Mouse (Mus musculus) limb, embryonic 15.5 days (tissue): ENCODE results near the gene Il27. TPM values are rescaled to one million over a fixed set of nuclear protein-coding genes. Genes with fewer than 3 reads are reported as not detected.

Experiments used
- ATAC-seq: fragments of 200-750 bp; cut with Nextera tagmentation; 2 replicates; pipeline ENCODE4 v1.8.0; 2017; ENCODE audit warnings: low read depth, moderate TSS enrichment; ENCODE audit not compliant: insufficient number of reproducible peaks, low FRiP score, low TSS enrichment
- H3K27ac ChIP-seq: fragments of 300-500 bp; sonication (generic); 2 replicates; pipeline ENCODE4 v1.5.1; 2015; ENCODE audit warnings: moderate library complexity, mild to moderate bottlenecking, inconsistent platforms
- H3K27me3 ChIP-seq: fragments of 300-500 bp; sonication (generic); 2 replicates; pipeline ENCODE4 v1.6.1; 2015; ENCODE audit warnings: inconsistent platforms
- H3K36me3 ChIP-seq: fragments of 300-500 bp; sonication (generic); 2 replicates; pipeline ENCODE4 v1.6.1; 2015; ENCODE audit warnings: inconsistent platforms
- H3K4me1 ChIP-seq: fragments of 300-500 bp; sonication (generic); 2 replicates; pipeline ENCODE4 v1.6.1; 2015; ENCODE audit warnings: inconsistent platforms
- H3K4me2 ChIP-seq: fragments of 300-500 bp; sonication (generic); 2 replicates; pipeline ENCODE4 v1.6.1; 2015; ENCODE audit warnings: mild to moderate bottlenecking, inconsistent platforms
- H3K4me3 ChIP-seq: fragments of 300-500 bp; sonication (generic); 2 replicates; pipeline ENCODE4 v1.5.1; 2015; ENCODE audit warnings: mild to moderate bottlenecking, inconsistent platforms
- H3K9ac ChIP-seq: fragments of 300-500 bp; sonication (generic); 2 replicates; pipeline ENCODE4 v1.6.1; 2015; ENCODE audit warnings: inconsistent platforms
- H3K9me3 ChIP-seq: fragments of 300-500 bp; sonication (generic); 2 replicates; pipeline ENCODE4 v1.6.1; 2016; ENCODE audit warnings: inconsistent platforms
- WGBS: fragments of 180-500 bp; shearing (Covaris S2); methylation state at CpG from one replicate; pipeline ENCODE4 v1.1.7; 2015; 5-methylcytosine and 5-hydroxymethylcytosine counted together
- polyA plus RNA-seq: library from polyadenylated mRNA; unstranded; fragments of >200 nt; fragmentation: Nextera tagmentation; extraction: Ambion mirVana; gene quantifications from 2 replicates; pipeline ENCODE4 v1.2.1, GENCODE M21; 2015

Il27 gene
- polyA plus RNA-seq, 1 experiment from 2014 or later, result not detected

DNA sequence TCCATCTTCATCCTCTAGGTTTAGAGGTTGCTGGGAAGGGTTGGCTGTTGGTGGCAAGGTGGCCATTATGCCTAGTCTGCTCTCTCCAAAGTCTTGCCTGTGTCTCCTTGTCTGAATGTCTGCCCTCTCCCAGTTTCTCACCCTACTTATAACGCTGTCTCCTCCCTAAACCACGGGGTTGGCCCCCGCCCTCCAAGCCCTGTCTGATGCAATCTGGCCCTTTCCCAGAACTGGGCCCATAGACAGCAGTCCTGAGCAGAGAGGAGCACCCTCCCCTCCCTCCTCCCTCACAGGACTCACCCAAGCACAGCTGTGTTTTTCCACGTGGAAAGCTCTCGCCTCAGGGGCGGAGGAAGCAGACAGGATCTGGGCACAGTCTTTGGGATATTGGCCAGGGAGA lies 30.6 kb upstream of the Il27 start:
- peak overlapping the region; percentile 43 for H3K27ac ChIP-seq
- H3K9ac ChIP-seq, result no peak overlapping the region
- WGBS, result 33% methylated on average over 6 of the region's 6 CpGs
- H3K36me3 ChIP-seq, result no peaks in the 10 kb centered on the region
- peaks cover 26% of the 10 kb centered on the region for H3K4me1 ChIP-seq
- no peaks in the 10 kb centered on the region for H3K27me3 ChIP-seq
- peak overlapping the region; percentile 11; the same call in 1 of the 2 replicates for H3K4me3 ChIP-seq
- no peaks in the 10 kb centered on the region for H3K9me3 ChIP-seq
- peak; percentile 79 for ATAC-seq
- H3K4me2 ChIP-seq, result no peak overlapping the region

DNA sequence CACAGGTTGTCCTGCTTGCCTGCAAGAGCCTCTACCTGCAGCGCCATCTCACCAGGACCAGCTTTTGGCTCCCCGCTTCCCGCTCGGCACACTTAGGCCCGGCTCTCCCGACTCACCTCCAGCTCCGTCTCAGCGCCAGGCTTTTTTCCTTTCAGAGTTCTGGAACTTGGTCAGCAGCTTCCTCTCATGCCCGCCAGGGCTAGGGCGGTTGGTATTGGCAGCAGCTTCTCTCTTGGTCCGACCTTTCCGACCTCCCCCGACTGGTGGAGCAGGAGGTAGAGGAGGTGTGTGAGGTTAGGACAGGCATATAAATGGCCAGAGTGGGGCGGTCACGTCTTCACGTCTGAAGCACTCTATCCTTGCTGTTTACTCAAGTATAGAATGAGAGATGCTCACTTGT lies 30.0 kb upstream of the Il27 start:
- peaks cover 26% of the 10 kb centered on the region for H3K4me1 ChIP-seq

DNA sequence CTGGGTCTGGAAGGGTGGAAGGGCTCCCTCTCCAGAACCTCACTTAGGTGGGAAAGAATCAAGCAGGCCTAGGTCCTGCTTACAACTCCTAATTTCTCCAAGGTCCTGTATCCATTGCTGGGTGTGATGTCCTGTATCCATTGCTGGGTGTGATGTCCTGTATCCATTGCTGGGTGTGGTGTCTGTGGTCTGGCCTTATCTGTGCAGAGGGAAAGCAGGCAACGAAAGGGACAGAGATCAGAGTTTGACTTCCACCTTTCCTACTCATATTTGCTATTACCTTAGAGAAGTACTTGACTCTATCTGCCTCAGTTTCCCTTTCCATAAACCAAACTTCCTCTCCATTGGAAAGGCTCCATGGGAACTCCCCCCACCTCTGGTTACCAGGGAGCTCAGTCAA lies 28.6 kb upstream of the Il27 start:
- H3K9me3 ChIP-seq, result no peaks in the 10 kb centered on the region
- H3K27me3 ChIP-seq, result no peaks in the 10 kb centered on the region
- no peak overlapping the region for H3K27ac ChIP-seq
- peaks cover 25% of the 10 kb centered on the region for H3K4me1 ChIP-seq
- H3K36me3 ChIP-seq, result no peaks in the 10 kb centered on the region
- no peak overlapping the region for H3K4me3 ChIP-seq
- no peak overlapping the region for H3K4me2 ChIP-seq
- no peak for ATAC-seq
- no peak overlapping the region for H3K9ac ChIP-seq
- 79% methylated on average over 1 of the region's 1 CpGs for WGBS

More for the DNA sequence above, 30.0 kb upstream of the Il27 start:
- no peaks in the 10 kb centered on the region for H3K27me3 ChIP-seq
- no peaks in the 10 kb centered on the region for H3K9me3 ChIP-seq
- H3K4me2 ChIP-seq, result 0 out of 2 replicates have a peak overlapping the region, but pooled peaks have one; percentile 12
- no peak overlapping the region for H3K9ac ChIP-seq
- H3K36me3 ChIP-seq, result no peaks in the 10 kb centered on the region
- 70% methylated on average over 16 of the region's 16 CpGs for WGBS
- ATAC-seq, result no peak
- H3K4me3 ChIP-seq, result peak overlapping the region; percentile 11
- peak overlapping the region; percentile 12; the same call in 1 of the 2 replicates for H3K27ac ChIP-seq

DNA sequence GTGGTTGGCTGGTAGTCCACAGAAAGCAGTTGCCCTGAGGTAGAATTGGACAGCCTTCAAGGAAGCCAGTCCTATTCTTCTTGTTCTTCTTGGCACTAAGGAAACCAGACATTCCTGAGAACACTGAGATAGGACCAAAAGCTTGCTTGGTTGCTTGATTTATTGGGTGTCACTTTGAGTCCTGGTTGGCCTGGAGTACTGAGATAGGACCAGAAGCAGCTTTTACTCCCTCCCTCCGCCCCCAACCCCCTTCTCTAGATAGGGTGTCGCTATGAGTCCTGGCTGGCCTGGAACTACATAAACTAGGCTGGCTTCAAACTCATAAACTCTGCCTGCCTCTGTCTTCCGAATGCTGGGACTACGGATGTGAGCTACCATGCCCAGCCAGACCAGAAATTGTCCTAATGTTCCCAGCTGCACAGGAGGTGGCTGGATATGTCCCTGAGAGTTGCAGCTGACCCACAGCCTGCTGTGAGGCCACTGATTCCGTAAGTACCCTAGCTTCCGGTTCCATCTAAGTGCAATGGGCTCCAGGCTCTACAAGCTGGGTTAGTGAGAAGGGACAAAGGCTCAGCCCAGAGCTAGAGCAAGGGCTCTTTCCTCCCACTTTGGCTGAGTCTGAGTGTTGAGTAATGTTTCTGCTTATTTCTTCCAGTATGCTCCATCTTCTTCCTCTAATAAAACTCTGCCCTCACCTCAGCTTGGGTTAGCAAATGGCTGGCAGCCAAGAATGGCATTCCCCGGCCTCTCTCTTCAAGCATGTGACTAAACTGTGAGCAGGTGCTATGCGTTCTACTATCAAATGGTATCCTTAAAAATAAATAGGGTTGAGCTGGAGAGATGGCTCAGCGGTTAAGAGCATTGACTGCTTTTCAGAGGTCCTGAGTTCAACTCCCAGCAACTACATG lies 27.0 kb upstream of the Il27 start:
- no peaks in the 10 kb centered on the region for H3K9me3 ChIP-seq
- no peaks in the 10 kb centered on the region for H3K36me3 ChIP-seq
- H3K4me2 ChIP-seq, result no peak overlapping the region
- ATAC-seq, result no peak
- no peak overlapping the region for H3K9ac ChIP-seq
- peaks cover 22% of the 10 kb centered on the region for H3K4me1 ChIP-seq
- H3K4me3 ChIP-seq, result no peak overlapping the region
- no peaks in the 10 kb centered on the region for H3K27me3 ChIP-seq
- 59% methylated on average over 9 of the region's 9 CpGs for WGBS
- no peak overlapping the region for H3K27ac ChIP-seq

DNA sequence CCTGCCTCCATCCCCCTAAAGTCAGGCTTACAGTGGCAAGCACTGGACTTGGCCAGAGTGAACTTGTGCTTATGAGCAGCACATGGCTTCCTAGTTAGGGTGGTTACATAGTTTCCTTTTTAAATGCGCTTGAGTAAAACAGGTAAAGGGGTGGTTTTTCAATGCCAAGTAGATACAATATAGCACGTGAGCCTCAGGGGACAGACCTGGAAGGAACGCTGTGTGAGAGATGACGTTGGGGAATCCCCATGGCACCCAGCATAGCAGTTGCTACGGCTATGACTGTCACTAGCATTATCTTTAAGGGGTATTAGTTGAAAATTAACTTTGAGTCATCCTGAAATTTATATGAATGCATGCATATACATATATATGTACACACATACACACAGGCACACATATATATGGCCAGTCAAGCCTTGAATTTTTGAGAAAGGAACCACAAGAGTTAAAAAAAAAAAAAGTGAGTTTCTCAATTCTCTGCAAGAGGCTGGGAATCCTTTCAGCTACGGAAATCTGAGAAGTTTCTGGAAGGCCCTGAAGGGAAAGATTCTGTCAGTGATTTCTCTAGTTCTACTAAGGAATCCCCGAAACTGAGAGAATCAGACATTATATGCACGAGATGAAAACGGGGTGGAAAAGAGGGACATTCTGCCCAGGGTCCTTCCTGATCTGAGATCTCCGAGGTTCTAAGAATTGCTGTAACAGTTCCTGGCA lies 25.0 kb upstream of the Il27 start:
- Histone ChIP-seq H3K36me3 (no peaks in the 10 kb centered on the region), H3K9ac (no peak overlapping the region), H3K4me1 (peaks cover 8% of the 10 kb centered on the region; the same call in 1 of the 2 replicates), H3K4me2 (no peak overlapping the region), H3K27ac (no peak overlapping the region), H3K9me3 (no peaks in the 10 kb centered on the region), H3K4me3 (no peak overlapping the region), H3K27me3 (no peaks in the 10 kb centered on the region)
- no peak for ATAC-seq
- WGBS, result 66% methylated on average over 10 of the region's 10 CpGs

DNA sequence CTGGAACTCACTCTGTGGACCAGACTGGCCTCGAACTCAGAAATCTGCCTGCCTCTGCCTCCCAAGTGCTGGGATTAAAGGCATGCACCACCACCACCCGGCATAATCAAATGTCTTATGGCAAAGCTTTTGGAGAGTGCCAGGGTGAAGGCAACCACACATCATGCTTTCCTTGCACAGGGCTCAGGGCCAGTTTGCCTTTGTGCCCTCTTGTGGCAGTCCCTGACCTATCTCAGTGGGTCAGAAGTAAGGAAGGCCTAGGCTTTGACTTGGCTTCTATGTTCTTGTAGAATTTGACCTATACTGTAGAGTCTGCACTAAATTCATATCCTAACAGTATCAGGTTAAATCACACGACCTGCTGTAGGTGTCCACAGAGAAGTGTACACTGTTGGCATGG lies 22.0 kb upstream of the Il27 start:
- no peak for ATAC-seq
- no peaks in the 10 kb centered on the region for H3K27me3 ChIP-seq

DNA sequence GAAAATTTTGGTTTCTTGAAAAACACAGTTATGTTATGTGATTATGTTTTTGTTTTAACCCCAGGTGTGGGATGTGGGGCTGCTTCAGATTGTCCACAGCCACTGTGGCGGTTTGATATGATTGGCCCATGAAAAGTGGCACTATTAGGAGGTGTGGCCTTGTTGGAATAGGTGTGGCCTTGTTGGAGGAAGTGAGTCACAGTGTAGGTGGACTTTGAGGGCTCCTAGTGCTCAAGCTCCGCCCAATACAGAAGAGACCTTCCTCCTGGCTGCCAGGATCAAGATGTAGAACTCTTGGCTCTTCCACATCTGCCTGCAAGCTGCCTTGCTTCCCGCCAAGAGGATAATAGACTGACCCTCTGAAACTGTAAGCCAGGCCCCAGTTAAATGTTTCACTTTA lies 18.0 kb upstream of the Il27 start:
- Histone ChIP-seq H3K4me1 (no peaks in the 10 kb centered on the region), H3K36me3 (no peaks in the 10 kb centered on the region), H3K27me3 (no peaks in the 10 kb centered on the region), H3K27ac (no peak overlapping the region), H3K4me3 (no peak overlapping the region), H3K9me3 (no peaks in the 10 kb centered on the region), H3K9ac (no peak overlapping the region), H3K4me2 (no peak overlapping the region)
- 67% methylated on average over 3 of the region's 3 CpGs for WGBS
- no peak for ATAC-seq

More for the DNA sequence above, 22.0 kb upstream of the Il27 start:
- Histone ChIP-seq H3K4me2 (no peak overlapping the region), H3K4me1 (peaks cover 3% of the 10 kb centered on the region; the same call in 1 of the 2 replicates), H3K9me3 (no peaks in the 10 kb centered on the region), H3K27ac (no peak overlapping the region), H3K36me3 (no peaks in the 10 kb centered on the region), H3K4me3 (no peak overlapping the region), H3K9ac (no peak overlapping the region)
- 66% methylated on average over 3 of the region's 3 CpGs for WGBS

DNA sequence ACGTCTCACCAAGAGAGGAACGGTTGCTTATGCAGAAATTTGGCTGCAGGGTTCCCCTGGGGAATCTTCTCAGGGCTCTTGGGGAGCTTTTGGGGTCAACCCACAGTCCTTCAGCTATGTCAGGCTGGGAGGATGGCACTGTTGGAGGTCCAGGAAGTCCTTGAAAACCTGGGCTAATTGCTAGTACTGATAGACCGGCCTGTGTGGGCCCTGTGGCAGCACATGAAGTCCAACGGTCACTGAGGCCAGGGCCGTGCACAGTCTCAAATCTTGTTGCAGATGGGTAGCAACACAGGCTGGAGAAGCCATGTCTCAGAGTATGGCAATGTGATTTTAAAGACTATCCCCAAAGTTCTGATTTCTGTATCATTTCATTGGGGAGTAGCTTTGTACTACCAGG lies 13.1 kb upstream of the Il27 start:
- H3K4me3 ChIP-seq, result no peak overlapping the region
- no peak overlapping the region for H3K27ac ChIP-seq
- ATAC-seq, result no peak
- H3K4me2 ChIP-seq, result no peak overlapping the region
- H3K36me3 ChIP-seq, result no peaks in the 10 kb centered on the region
- WGBS, result 77% methylated on average over 5 of the region's 5 CpGs
- H3K9ac ChIP-seq, result no peak overlapping the region
- H3K4me1 ChIP-seq, result no peaks in the 10 kb centered on the region
- no peaks in the 10 kb centered on the region for H3K9me3 ChIP-seq
- no peaks in the 10 kb centered on the region for H3K27me3 ChIP-seq

DNA sequence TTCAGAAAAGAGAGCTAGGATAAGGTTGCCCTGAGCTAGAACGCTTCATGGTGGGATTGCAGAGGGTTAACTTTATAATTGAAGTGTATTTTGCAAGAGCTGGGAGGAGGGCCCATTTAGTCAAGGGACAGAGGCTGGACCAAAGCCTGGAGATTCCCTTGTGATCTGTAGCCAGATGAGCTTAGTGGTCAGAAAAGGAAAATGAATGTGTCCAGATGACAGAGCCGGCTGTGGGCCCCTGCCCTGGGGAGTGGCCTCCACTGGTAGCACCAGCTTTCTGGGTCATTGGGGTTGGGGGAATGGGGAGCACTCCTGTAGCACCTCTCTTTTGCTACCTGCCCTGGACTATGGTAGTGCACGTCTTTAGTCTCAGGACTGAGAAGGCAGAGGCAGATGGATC lies 12.3 kb upstream of the Il27 start:
- Histone ChIP-seq H3K4me3 (no peak overlapping the region), H3K9me3 (no peaks in the 10 kb centered on the region), H3K4me2 (no peak overlapping the region), H3K4me1 (no peaks in the 10 kb centered on the region), H3K36me3 (no peaks in the 10 kb centered on the region), H3K27me3 (no peaks in the 10 kb centered on the region), H3K9ac (no peak overlapping the region), H3K27ac (no peak overlapping the region)
- 61% methylated on average over 3 of the region's 3 CpGs for WGBS
- ATAC-seq, result no peak

DNA sequence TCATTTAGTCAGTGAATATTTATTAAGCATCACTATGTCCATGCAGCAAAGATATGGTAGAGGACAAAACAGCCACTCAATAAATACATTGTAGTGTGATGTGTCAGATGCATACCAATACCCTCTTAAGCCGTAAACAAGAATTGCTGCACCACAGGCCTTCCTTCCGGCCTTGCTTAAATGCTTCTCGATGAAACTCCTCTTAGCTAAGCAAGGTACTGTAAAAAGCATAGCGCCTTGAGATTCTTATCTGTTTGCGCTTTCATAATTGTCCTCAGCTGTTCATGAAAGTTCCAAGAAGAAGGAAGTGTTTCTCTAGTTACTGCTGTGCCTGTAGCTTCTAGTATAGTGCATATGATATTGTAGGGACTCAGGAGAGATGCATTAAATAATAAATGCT lies 11.9 kb upstream of the Il27 start:
- 56% methylated on average over 5 of the region's 5 CpGs for WGBS
- Histone ChIP-seq H3K4me3 (no peak overlapping the region), H3K36me3 (no peaks in the 10 kb centered on the region), H3K27ac (no peak overlapping the region), H3K27me3 (no peaks in the 10 kb centered on the region), H3K9me3 (no peaks in the 10 kb centered on the region), H3K9ac (no peak overlapping the region), H3K4me2 (no peak overlapping the region), H3K4me1 (no peaks in the 10 kb centered on the region)
- no peak for ATAC-seq

DNA sequence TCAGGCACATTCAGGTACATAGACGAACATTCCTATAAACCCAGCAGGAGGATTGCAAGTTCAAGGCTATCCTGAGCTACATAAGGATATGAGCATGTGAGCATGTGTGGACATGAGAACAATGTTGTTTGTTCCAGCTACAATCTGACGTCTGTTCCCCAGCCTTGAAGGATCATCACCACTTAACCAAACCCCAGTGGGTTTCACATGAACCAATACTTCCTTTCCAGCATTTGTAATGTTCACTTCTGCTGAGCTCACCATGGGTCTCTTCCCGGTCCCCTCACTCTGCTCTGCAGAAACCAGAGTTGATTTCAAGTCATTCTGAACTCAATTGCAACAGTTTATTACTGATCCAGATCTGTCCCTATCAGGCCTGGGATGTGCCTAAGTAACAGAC lies 7.9 kb upstream of the Il27 start:
- Histone ChIP-seq H3K36me3 (no peaks in the 10 kb centered on the region), H3K4me1 (no peaks in the 10 kb centered on the region), H3K9ac (no peak overlapping the region), H3K4me2 (no peak overlapping the region), H3K4me3 (no peak overlapping the region), H3K27me3 (no peaks in the 10 kb centered on the region), H3K9me3 (no peaks in the 10 kb centered on the region), H3K27ac (no peak overlapping the region)
- ATAC-seq, result no peak
- 78% methylated on average over 3 of the region's 3 CpGs for WGBS

DNA sequence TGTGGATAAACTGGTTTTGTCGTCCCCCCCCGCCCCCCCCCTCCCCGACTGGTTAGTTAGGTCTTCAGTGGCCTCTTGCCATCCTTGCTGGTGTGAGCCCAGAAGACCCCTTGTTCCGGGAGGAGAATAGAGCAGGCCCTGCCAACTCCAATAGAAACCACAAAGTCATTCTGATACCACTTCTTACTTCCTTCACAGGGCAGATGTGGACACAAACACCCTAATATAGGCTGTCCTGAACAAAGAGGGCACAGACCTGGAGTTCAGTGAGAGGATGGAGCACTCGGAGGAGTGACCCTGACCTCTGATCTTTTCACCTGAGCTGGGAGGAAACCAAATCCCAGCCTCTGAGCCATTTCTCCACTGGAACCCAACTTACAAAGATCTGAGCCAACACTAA lies 7.2 kb upstream of the Il27 start:
- no peaks in the 10 kb centered on the region for H3K27me3 ChIP-seq
- no peak overlapping the region for H3K4me3 ChIP-seq
- WGBS, result 53% methylated on average over 4 of the region's 5 CpGs
- no peak for ATAC-seq
- H3K36me3 ChIP-seq, result no peaks in the 10 kb centered on the region
- H3K4me1 ChIP-seq, result no peaks in the 10 kb centered on the region
- H3K27ac ChIP-seq, result no peak overlapping the region
- H3K9me3 ChIP-seq, result no peaks in the 10 kb centered on the region
- no peak overlapping the region for H3K9ac ChIP-seq
- H3K4me2 ChIP-seq, result no peak overlapping the region
